Mouse (Mus musculus) embryonic facial prominence, embryonic 13.5 days (tissue): Measurements from ENCODE around the gene Zfp52. TPM values are rescaled to one million over a fixed set of nuclear protein-coding genes. Genes with fewer than 3 reads are reported as not detected.

ENCODE experiments used
- ATAC-seq: fragments of 200-750 bp; cut with Nextera tagmentation; 2 replicates; pipeline ENCODE4 v1.8.0; 2017; ENCODE audit warnings: low read depth; ENCODE audit not compliant: insufficient number of reproducible peaks, insufficient read depth, low FRiP score, low TSS enrichment
- H3K27ac ChIP-seq: fragments of 300-500 bp; sonication (generic); 2 replicates; pipeline ENCODE4 v1.5.1; 2015; ENCODE audit warnings: moderate library complexity, mild to moderate bottlenecking, inconsistent platforms
- H3K27me3 ChIP-seq: fragments of 300-500 bp; sonication (generic); 2 replicates; pipeline ENCODE4 v1.6.1; 2015; ENCODE audit warnings: mild to moderate bottlenecking, inconsistent platforms
- H3K36me3 ChIP-seq: fragments of 300-500 bp; sonication (generic); 2 replicates; pipeline ENCODE4 v1.6.1; 2015; ENCODE audit warnings: mild to moderate bottlenecking, inconsistent platforms
- H3K4me1 ChIP-seq: fragments of 300-500 bp; sonication (generic); 2 replicates; pipeline ENCODE4 v1.6.1; 2015; ENCODE audit warnings: inconsistent platforms
- H3K4me2 ChIP-seq: fragments of 300-500 bp; sonication (generic); 2 replicates; pipeline ENCODE4 v1.6.1; 2015; ENCODE audit warnings: moderate library complexity, mild to moderate bottlenecking, inconsistent platforms
- H3K4me3 ChIP-seq: fragments of 300-500 bp; sonication (generic); 2 replicates; pipeline ENCODE4 v1.5.1; 2015; ENCODE audit warnings: mild to moderate bottlenecking, inconsistent platforms
- H3K9ac ChIP-seq: fragments of 300-500 bp; sonication (generic); 2 replicates; pipeline ENCODE4 v1.6.1; 2015; ENCODE audit warnings: mild to moderate bottlenecking, inconsistent platforms
- H3K9me3 ChIP-seq: fragments of 300-500 bp; sonication (generic); 2 replicates; pipeline ENCODE4 v1.6.1; 2016; ENCODE audit warnings: inconsistent platforms
- WGBS: fragments of 180-500 bp; shearing (Covaris S2); methylation state at CpG from one replicate; pipeline ENCODE4 v1.1.7; 2015; ENCODE audit warnings: mixed read lengths; 5-methylcytosine and 5-hydroxymethylcytosine counted together
- polyA plus RNA-seq: library from polyadenylated mRNA; unstranded; fragments of >200 nt; fragmentation: Nextera tagmentation; extraction: Ambion mirVana; gene quantifications from 2 replicates; pipeline ENCODE4 v1.2.1, GENCODE M21; 2015

Gene Zfp52
- 4.3 and 5.0 TPM in 2 replicates for polyA plus RNA-seq

GRCm38 (mm10) chr17:21535096-21536001 lies at the start of gene Zfp52:
Gene Zfp52, plus strand, starts transcription at chr17:21535539.
- H3K27ac ChIP-seq: peak within 1 kb of the TSS; percentile 74
- peak within 1 kb of the TSS; percentile 77 for H3K4me2 ChIP-seq
- no peaks in the 10 kb centered on the region for H3K9me3 ChIP-seq
- H3K36me3 ChIP-seq: no peaks in the 10 kb centered on the region
- H3K27me3 ChIP-seq: no peaks in the 10 kb centered on the region
- H3K4me1 ChIP-seq: peaks cover 22% of the 10 kb centered on the region
- H3K4me3 ChIP-seq: peak within 1 kb of the TSS; percentile 57
- peak within 1 kb of the TSS; percentile 72 for H3K9ac ChIP-seq
- peak; percentile 86 for ATAC-seq
- 3% methylated on average over 21 of the region's 21 CpGs for WGBS

- Histone ChIP-seq H3K27ac (peak within 1 kb of the TSS; percentile 71), H3K36me3 (0 out of 2 replicates have a peak, but pooled peaks cover 5% of the 10 kb centered on the region), H3K9me3 (no peaks in the 10 kb centered on the region), H3K4me1 (peaks cover 5% of the 10 kb centered on the region; the same call in 1 of the 2 replicates), H3K9ac (peak within 1 kb of the TSS; percentile 86), H3K27me3 (no peaks in the 10 kb centered on the region), H3K4me3 (peak within 1 kb of the TSS; percentile 82), H3K4me2 (peak within 1 kb of the TSS; percentile 71)
- under 1% methylated on average over 34 of the region's 34 CpGs for WGBS
- ATAC-seq: peak; percentile 98
Observed at GRCm38 (mm10) chr17:21488760-21489499, 46.4 kb upstream of the Zfp52 start, which contains the start of gene Zfp53. Gene Zfp53, plus strand, starts transcription at chr17:21488998.

DNA sequence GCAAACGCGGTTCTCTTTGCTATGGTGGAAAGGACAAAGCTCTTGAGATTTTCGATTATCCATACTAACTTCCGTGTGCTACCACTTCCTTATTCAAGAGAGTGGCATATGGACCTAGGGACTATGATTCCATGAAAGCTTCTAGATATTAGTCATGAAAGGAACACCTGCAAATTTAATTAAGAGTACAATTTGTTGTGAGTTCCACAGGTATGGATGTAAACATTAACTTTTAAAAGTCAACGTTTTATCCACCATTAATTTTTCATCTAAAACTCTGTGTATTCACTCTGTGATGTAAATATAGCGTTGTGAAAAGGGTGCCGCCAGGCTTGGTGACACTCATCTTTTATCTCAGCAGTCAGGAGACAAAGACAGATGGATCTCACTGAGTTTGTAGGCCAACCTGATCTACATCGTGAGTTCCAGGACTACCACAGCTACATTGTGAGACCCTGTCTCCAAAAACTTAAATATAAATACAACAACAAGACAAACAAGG lies 45.8 kb upstream of the Zfp52 start:
- peak overlapping the region; percentile 71 for H3K4me2 ChIP-seq
- no peaks in the 10 kb centered on the region for H3K27me3 ChIP-seq
- WGBS: 19% methylated on average over 8 of the region's 8 CpGs
- H3K9ac ChIP-seq: peak overlapping the region; percentile 86
- H3K9me3 ChIP-seq: no peaks in the 10 kb centered on the region
- no peak for ATAC-seq
- H3K4me3 ChIP-seq: peak overlapping the region; percentile 82
- no peak overlapping the region for H3K27ac ChIP-seq
- peaks cover 5% of the 10 kb centered on the region; the same call in 1 of the 2 replicates for H3K4me1 ChIP-seq
- 0 out of 2 replicates have a peak, but pooled peaks cover 5% of the 10 kb centered on the region for H3K36me3 ChIP-seq

GRCm38 (mm10) chr17:21501365-21501764 lies 34.0 kb upstream of the Zfp52 start:
- Histone ChIP-seq H3K9ac (no peak overlapping the region), H3K4me2 (no peak overlapping the region), H3K27ac (no peak overlapping the region), H3K4me1 (no peaks in the 10 kb centered on the region), H3K27me3 (no peaks in the 10 kb centered on the region), H3K4me3 (no peak overlapping the region), H3K9me3 (0 out of 2 replicates have a peak, but pooled peaks cover 2% of the 10 kb centered on the region), H3K36me3 (peaks cover 15% of the 10 kb centered on the region)
- 66% methylated on average over 1 of the region's 1 CpGs for WGBS
- ATAC-seq: no peak

- WGBS: 94% methylated on average over 1 of the region's 1 CpGs
- Histone ChIP-seq H3K4me1 (no peaks in the 10 kb centered on the region), H3K27me3 (no peaks in the 10 kb centered on the region), H3K9ac (no peak overlapping the region), H3K4me2 (no peak overlapping the region), H3K4me3 (no peak overlapping the region), H3K9me3 (no peaks in the 10 kb centered on the region), H3K27ac (no peak overlapping the region), H3K36me3 (peaks cover 21% of the 10 kb centered on the region)
- ATAC-seq: no peak
Observed at GRCm38 (mm10) chr17:21504524-21504923, 30.8 kb upstream of the Zfp52 start.

DNA sequence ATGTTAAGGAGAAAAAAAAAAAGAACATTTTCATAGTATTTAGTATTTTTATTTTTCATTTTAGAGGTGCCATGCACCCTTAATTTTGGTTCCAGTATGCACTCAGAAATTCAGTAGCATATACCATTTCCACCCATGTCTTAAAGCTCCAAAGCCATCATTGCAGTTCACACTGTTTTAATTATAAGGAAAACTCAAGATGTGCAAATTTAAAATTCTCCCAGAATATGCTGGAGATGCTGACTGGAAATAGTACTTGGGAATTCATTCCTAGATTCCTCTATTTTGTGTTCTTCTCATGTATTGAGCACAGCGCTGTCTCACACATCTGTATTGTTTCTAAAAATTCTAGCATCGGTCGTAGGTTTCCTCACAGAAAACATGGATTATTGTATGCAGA lies 29.1 kb upstream of the Zfp52 start:
- Histone ChIP-seq H3K36me3 (peaks cover 28% of the 10 kb centered on the region), H3K9me3 (no peaks in the 10 kb centered on the region), H3K4me3 (no peak overlapping the region), H3K4me1 (no peaks in the 10 kb centered on the region), H3K27me3 (no peaks in the 10 kb centered on the region), H3K9ac (no peak overlapping the region), H3K27ac (no peak overlapping the region), H3K4me2 (no peak overlapping the region)
- no peak for ATAC-seq
- 97% methylated on average over 3 of the region's 3 CpGs for WGBS

DNA sequence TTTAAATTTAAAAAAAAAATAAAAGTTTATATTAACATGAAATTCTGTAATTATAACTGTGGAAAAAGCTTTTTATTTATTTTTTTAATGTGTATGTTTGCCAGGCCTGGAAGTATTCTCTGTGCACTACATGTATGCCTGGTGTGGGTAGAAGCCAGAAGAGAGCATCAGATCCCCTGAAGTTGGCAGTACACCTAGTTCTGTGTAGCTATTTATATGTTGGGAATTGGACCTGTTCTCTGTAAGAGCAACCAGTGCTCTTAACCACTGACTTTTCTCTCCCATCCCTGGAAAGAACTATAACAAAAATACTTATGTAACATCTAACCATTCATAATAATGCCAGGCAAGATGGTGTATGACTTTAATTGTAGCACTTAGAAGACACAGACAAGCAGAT lies 25.6 kb upstream of the Zfp52 start:
- no peak overlapping the region for H3K27ac ChIP-seq
- no peaks in the 10 kb centered on the region for H3K9me3 ChIP-seq
- H3K27me3 ChIP-seq: no peaks in the 10 kb centered on the region
- no peak overlapping the region for H3K4me3 ChIP-seq
- H3K4me1 ChIP-seq: no peaks in the 10 kb centered on the region
- H3K9ac ChIP-seq: no peak overlapping the region
- no peak overlapping the region for H3K4me2 ChIP-seq
- peaks cover 32% of the 10 kb centered on the region for H3K36me3 ChIP-seq
- no peak for ATAC-seq

DNA sequence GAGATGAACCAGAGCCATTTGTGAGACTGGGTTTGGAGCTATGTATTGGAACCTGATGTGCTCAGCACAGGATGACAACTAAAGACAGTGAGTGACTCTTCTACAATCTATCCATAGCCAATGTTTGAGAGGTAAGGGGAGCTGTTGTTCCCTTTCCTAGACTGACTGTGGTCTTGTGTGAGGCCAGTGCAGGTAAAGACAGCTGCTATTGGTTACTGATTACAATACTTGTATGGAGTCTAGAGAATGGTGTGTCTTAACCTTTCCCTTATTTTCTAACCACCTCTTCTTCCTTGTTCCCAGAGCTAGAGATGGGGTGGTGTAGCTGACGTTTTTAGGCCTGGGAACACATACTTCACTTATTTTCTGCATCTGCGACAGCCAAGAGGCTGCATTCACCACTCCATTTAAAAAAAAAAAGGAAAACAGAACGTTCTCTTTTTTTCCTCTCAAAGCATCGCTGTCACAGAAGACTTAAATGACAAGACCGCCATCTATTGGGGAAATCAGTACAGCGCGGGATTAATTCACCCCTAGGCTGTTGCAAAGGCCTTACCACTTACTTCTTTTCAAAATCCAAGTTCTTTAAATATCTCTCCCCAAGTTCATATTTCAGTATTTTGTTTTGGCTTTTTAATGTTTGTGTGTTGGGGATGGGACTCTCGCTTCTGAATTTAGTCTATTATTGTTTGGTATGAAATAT lies 19.8 kb upstream of the Zfp52 start:
- under 1% methylated on average over 8 of the region's 8 CpGs for WGBS
- Histone ChIP-seq H3K27me3 (no peaks in the 10 kb centered on the region), H3K36me3 (peaks cover 10% of the 10 kb centered on the region; the same call in 1 of the 2 replicates), H3K9me3 (no peaks in the 10 kb centered on the region), H3K4me1 (no peaks in the 10 kb centered on the region), H3K4me2 (peak overlapping the region; percentile 67), H3K4me3 (peak overlapping the region; percentile 57), H3K9ac (no peak overlapping the region), H3K27ac (peak overlapping the region; percentile 95; the same call in 1 of the 2 replicates)
- no peak for ATAC-seq

DNA sequence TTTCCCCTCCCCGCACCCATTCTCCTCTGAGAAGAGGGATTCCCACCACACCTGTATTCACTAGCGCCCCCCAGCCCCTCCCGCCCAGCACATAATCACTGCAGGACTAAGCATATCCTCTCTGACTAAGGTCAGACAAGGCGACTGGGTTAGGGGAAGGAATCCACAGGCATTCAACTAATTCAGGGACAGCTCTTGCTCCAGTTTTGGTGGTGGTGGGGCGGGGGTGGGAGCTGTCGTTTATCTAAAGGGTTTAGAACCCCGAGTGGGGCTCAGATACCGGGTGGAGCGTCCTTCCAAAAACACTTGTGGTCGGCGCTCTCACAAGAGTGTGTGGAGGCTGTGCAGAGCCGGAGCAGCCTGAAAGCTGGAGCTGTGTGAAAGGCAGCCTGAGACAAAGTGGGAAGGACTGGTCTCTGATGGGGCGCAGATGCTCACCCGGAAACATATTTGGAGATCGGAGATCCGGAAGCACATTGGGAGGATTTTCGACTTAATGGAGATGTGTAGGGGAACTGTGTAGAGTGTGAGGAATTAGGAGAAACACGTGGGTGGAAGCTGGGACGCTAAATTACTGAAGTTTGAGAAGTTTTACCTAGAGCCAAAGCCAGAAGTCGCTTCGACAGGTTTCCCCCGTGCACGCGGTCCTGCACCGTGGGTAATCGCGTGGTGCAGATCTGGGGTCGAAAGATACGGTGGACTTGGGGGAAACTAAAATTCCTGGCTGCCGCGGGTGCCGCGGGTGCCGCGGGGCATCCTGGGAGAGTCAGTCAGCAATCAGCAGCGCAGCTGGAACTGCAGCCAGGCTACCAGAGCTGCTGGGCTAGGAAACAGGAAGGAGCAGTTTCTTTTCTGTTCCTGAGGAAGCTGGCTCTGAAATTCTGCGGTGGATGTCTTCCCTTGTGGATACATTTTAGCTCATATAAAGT lies 18.9 kb upstream of the Zfp52 start:
- Histone ChIP-seq H3K27me3 (no peaks in the 10 kb centered on the region), H3K9ac (peak overlapping the region; percentile 73), H3K36me3 (0 out of 2 replicates have a peak, but pooled peaks cover 5% of the 10 kb centered on the region), H3K9me3 (no peaks in the 10 kb centered on the region), H3K4me2 (peak overlapping the region; percentile 67), H3K4me1 (no peaks in the 10 kb centered on the region), H3K4me3 (peak overlapping the region; percentile 57), H3K27ac (peak overlapping the region; percentile 95)
- ATAC-seq: peak; percentile 86
- WGBS: under 1% methylated on average over 37 of the region's 37 CpGs

- H3K4me3 ChIP-seq: peak overlapping the region; percentile 57
- H3K4me2 ChIP-seq: peak overlapping the region; percentile 67
- no peak for ATAC-seq
- no peaks in the 10 kb centered on the region for H3K9me3 ChIP-seq
- no peaks in the 10 kb centered on the region for H3K4me1 ChIP-seq
- H3K36me3 ChIP-seq: 0 out of 2 replicates have a peak, but pooled peaks cover 1% of the 10 kb centered on the region
- peak overlapping the region; percentile 73 for H3K9ac ChIP-seq
- no peaks in the 10 kb centered on the region for H3K27me3 ChIP-seq
- peak overlapping the region; percentile 95 for H3K27ac ChIP-seq
- WGBS: 40% methylated on average over 4 of the region's 4 CpGs
Observed at GRCm38 (mm10) chr17:21517130-21517671, 18.1 kb upstream of the Zfp52 start.
